Mouse (Mus musculus): Measurements from ENCODE around the gene Jchain.

The Jchain gene

DNA sequence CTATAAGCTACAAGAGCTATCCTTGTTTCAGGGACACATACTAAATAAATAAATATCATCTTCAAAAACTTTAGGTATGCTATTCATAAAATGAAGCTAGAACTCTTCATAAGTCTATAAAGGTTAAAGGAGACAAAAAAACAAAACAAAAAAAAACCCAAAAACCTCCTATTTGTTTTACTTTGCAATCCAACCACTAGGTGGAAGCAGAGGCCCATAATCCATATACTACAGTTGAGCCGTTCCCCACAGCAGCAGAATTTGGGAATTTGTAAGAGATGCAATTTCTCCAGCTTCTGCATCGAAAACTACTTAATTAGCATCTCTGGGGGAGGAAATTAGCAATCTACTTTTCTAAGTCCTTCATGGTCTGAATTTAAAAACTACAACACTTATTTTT lies 8.5 kb downstream of the Jchain start:
- no peak for DNase-seq

DNA sequence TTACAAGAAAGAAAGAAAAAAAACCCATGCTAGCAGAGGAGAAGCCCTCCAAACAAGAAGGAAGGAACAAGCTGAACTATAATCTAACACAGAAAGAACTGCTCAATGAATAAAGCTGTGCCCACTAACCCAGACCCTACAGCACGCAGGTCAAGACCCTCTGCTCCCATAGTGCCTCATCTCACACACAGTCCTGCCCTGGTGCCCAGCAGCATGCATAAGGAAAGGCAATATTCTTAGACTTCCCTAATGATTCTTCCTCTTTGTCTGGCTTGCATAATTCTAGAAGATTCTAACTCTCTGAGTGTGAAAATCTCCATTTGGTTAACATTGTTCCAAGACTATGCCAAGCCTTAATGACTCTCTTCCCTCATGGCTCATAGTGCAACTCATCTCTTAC lies 18.7 kb downstream of the Jchain start:
- no peak for DNase-seq

DNA sequence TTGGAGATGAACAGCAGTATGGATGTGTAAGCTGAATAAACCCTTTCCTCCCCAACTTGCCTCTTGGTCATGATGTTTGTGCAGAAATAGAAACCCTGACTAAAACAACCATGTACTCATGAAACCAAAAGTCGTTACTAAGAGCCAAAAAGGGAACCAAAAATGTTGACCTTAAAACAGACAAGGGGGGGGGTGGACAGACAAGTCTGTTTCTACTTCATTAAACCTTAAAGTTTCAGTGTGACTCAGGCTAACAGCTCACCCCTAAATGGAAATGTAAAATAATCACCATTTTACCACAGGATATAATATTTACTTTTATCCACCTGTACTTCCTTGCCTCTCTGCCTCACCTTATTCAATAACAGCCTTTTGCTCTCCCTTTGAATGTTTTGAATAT lies 19.1 kb downstream of the Jchain start:
- no peak for DNase-seq

DNA sequence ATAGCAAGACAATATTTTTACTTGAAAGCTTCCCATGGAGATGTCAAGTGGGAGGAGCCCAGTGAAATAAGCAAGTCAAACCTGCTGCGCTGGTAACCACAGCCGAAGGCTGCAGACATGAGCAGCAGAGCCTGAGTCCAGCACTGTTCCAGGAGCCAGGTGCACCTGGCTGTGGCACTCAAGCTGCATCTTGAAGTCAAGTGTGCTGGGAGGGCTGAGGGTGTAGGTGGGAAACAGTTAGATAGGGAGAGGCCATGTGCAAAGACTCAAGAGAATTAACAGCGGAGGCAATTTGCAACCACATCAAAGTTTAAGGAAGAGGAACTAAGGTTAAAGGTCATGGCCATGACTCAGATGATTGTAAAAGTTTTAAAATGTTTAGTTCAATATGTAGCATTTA lies 27.9 kb downstream of the Jchain start:
- DNase-seq = no peak

DNA sequence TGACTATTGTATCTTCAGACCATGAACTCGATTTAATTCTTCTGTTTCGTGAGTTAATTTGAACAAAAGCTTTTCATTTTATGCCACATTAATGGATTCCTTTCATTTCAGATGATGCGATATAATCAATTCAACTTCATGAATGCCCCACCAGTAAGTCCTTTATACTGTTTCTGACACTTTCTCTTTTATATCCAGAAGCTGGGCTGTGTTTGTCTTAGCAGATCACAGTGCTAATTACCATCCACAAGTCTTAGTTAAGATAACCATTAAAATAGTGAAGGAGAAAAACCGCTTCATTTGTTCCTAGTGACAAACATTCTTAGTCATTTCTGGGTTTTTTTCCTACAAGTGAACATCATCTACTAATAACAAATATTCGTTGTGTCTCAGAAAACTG lies 36.6 kb downstream of the Jchain start:
- DNase-seq = no peak

DNA sequence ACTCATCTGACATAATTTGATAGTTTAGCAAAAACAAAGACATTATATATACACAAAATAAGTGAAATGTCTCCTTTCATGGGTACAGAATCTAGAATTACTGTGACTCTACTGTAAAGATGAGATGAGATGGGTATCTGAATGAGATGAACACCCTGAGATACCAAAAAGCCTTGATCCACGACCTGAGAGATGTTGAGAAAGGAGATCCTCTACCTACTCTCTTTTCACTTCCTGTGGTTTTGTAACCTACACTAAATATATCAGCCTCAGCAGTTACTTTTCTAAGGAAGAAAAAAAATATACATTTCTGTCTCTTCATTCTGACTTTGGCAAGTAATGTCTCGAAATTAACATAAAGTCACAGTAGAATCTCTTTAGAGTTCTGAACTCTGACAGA lies 38.7 kb downstream of the Jchain start:
- DNase-seq = no peak

DNA sequence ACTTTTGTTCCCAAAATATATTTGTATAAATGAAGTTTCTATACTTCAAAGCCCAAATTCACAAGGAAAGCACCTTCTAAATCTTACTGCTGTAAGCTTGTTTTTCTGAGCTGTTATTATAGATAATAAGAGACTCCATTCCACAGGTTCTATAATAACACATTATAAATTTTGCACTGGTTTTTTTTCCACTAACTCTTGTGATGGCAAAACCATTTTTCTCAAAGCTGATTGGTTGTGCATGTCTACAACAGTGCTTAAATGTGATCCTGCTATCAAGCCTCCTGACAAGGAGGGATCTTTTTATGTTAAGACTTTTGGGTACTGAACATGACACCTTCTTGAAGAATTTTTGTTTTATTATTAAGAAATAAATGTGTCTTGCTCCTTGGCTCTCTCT lies 40.0 kb downstream of the Jchain start, which contains the start of gene Enam:
Gene Enam, plus strand, starts transcription at position 301 of the 400 bp plus-strand sequence.
- DNase-seq = no peak
